Mouse (Mus musculus) spleen, adult 18-20 months (tissue): ENCODE results near the gene Ston2.
"Not testable (repeated sequence)": the region's sequence is repeated elsewhere in the genome, so short reads cannot be mapped to it uniquely, and the experiment has no call there.

ENCODE experiments used
- DNase-seq, 2 experiments: peaks; one replicate each; pipeline ENCODE4 v3.0.0; 2022; ENCODE audit warnings: mixed read lengths in 2 of 2

The Ston2 gene

DNA sequence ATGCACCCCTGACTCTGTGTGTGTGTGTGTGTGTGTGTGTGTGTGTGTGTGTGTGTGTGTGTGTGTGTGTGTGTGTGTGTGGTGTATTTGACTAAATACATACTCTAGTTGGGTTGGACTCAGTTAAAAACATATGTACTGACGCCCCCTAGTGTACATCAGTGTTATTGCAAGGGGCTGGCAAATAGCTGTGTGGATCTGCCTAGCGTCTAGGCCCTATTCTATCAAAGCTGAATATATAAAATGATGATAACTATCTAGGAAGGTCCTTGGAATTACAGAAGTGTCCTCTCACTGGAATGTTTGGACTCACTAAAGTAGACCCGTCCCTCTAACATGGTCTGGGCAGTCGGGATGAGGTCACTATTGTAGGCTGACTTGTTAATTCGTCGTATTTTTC is 1.6 kb upstream of the Ston2 start:
- peak in 1 of 2 experiments; percentile 55 for DNase-seq

DNA sequence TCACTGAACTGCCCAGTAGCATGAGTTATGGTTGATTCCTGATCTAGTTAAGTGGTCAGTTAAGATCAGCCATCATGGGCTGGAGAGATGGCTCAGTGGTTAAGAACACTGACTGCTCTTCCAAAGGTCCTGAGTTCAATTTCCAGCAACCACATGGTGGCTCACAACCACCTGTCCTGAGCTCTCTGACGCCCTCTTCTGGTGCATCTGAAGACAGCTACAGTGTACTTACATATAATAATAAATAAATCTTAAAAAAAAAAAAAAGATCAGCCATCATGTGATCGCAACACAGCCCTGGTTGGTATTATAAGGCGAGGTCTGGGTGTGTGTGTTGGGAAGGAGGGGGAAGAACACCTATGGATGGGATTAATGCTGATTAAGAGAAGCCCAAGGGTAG is 259 bp upstream of the Ston2 start:
- not testable (repeated sequence) for DNase-seq

GRCm38 (mm10) chr12:91786355-91786754 is 1.8 kb downstream of the Ston2 start:
- no peak for DNase-seq

DNA sequence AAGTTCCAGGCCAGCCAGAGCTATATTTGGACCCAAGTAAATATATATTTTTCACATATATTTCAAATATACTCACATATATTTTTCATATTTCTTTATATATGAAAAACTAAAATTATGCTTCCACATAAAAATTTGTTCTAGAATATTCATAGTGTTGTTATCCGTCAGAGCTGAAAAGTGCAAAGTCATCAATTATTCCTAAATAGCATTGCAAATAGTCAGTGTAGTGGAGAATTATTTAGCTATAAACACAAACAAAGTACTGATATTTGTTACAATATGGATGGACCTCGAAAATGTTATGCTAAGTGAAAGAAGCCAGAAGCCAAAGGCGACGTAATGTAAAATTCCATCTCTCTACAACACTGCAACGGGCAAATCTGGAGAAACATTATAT is 6.8 kb downstream of the Ston2 start:
- DNase-seq, result no peak

DNA sequence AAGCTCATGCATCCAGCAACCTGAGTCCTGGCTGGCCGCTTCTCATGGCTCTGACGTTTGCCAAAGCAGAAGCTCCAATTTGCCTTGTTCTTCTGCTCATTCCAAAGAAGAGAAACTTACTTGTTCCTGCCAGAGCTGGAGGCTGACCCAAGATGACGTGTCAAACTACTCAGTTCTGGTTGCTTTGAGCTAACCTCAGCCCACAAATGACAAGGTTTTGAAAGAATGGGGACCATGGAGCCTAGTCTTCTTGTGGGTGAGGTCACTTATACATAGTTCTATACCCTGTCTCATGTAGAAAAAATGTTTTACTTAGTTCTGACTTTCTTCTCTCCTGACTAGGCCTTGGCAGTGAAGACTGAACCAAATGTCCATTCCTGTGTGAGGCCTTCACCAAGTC is 7.7 kb downstream of the Ston2 start:
- DNase-seq, result no peak

- peak; percentile 57 to 63 for DNase-seq
These were observed 9.2 kb downstream of the Ston2 start for GRCm38 (mm10) chr12:91779004-91779365.

DNA sequence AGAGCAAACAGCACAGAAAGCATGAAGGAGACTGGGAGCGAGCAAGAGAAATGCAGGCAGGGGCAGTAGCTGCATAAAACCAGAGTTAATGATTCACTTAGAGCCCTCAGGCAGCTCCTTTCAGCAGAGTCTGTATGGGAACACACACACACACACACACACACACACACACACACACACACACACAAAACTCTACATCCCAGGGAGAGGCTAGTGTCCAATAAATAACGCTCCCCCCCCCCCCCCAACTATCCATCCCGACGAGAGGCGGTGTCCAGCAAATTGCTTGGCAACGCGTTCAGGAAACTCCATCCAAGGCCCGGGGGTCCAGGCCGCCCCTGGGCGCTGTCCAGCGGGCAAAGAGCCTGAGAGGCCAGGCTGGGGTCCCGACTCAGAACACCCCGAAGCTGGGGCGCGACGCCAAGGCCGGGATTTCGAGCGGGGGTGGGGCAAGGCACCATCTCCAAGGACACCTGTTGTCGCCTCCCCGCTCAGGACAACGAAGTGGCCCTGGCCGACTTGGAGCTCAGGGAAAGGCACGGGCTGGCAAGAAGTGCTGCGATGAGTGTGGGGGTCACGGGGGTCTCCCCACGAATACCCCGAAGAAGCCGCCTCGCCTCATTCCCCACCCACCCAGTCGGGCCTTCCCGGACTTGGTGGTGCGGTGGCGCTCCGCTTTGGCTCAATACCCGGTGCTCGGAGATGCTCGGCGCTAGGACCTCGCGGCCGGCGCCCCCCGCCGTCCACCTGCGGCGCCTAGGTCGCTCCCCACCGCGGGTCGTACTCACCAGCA is 9.8 kb downstream of the Ston2 start:
- no peak for DNase-seq

GRCm38 (mm10) chr12:91776342-91776741 is 11.8 kb downstream of the Ston2 start:
- no peak for DNase-seq

GRCm38 (mm10) chr12:91774811-91775284 is 13.3 kb downstream of the Ston2 start:
- no peak for DNase-seq

DNA sequence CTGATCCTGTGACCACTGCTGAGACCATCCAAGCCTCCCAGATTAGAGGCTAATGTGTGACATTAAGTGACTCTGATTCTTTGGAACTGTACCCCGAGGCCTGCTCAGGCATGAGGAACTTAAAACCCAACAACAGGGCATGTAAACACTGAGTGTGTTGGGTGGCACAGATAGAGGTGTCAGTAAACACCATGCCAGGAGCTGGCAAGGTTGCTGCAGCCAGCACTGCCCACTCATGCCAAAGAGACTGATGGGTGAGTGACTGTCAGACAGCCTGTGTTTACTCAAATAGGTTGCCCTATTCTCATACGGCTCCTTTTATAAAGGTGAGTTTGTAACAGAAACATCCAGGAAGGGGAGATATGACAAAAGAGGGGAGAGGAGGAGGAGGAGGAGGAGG is 19.3 kb downstream of the Ston2 start:
- DNase-seq, result no peak

GRCm38 (mm10) chr12:91768176-91768575 is 20.0 kb downstream of the Ston2 start:
- no peak for DNase-seq

- peak; percentile 55 to 61 for DNase-seq
These were observed 21.7 kb downstream of the Ston2 start for GRCm38 (mm10) chr12:91766338-91767107.

DNA sequence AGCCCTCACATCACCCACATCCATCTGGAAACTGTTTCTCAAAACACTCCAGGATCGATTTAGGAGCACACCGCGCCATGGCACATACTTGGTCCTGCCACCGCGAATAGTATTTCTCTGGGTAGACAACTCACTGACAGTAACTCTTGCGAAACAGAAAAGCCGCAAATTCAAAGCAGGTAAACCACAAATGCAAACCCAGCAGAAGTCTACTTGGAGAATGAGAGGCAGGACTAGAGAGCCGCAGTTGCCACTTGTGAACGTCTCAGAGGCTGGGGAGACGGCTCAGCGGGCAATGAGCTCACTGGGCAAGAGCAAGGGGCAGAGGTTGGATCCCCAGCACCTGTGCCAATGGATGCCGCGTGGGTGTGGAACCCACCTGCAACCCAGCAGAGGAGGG is 22.7 kb downstream of the Ston2 start:
- DNase-seq, result peak; percentile 31 to 46

DNA sequence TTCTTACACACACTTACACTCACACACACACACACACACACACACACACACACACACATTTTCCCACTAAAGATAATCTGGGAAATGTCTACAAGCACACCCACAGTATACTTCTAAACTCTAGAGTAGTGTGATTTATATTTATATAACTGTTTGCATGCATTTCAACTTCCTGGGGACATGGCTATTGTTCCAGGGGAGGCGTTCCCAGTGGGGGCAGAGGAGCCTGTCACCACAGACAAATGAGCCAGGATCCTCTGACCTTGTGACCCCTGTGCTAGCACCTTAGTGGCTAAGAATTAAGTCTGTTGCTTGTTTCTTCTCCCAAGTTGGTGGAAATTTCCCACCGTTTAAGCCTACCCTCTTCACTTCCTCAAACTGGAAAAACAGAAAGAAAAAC is 23.1 kb downstream of the Ston2 start:
- DNase-seq, result no peak

DNA sequence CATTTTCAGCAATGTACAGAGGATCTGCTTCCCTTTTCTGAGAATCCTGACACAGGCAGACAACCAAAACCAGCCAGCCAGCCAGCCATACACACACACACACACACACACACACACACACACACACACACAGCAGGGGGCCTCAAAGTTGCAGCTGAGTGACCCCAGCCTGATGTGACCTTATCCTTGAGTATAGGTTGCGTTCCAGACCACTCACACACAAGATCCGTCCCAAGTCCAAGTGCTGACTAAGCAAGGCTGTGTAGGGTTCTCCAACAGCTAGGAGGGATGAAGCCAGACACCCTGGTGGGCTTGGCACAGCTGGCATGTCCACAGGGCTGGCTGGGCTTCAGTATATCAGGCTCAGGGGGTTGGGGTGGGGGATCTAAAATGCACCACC is 23.7 kb downstream of the Ston2 start:
- DNase-seq, result no peak

- no peak for DNase-seq
These were observed 28.4 kb downstream of the Ston2 start for GRCm38 (mm10) chr12:91759836-91760235.

GRCm38 (mm10) chr12:91757854-91758562 is 30.2 kb downstream of the Ston2 start:
- DNase-seq, result no peak

- DNase-seq, result peak in 1 of 2 experiments; percentile 30
These were observed 31.5 kb downstream of the Ston2 start for GRCm38 (mm10) chr12:91756562-91757166.

- DNase-seq, result no peak
These were observed 33.6 kb downstream of the Ston2 start for GRCm38 (mm10) chr12:91754606-91755005.

- no peak for DNase-seq
These were observed 35.5 kb downstream of the Ston2 start for GRCm38 (mm10) chr12:91752711-91753110.

GRCm38 (mm10) chr12:91751893-91752597 is 36.1 kb downstream of the Ston2 start:
- no peak for DNase-seq

DNA sequence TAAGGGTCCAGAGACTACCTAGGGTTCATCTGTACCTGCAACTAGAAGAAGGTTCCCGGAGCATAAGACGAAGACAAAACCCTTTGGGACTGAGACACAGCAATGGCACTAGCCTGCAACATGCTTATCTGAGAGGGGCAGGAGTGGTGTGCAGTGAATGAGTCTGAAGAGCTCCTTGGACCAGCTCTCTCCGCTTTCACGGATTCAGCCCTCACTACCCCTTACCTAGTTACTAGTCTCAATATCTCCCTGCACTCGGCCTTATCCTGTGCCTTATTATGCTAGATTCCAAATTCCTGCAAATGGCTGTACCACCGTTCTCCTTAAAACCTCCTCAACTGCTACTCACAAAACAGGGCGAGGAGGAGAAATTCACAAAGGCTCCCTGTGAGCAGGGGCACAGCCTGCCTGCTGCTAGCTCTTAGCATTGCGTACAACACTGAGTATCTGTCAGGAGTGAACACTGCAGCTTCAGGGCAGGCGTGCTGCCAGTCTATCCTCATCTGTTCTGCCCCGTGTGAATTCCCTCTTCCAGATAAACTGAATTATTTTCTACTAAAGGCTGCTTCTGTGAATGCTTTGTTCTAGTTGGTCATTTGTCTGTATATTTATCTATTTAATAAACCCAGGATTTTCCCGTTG is 38.5 kb downstream of the Ston2 start:
- DNase-seq, result no peak
